Mouse (Mus musculus): Measurements from ENCODE around the gene Rbp3. TPM values are rescaled to one million over a fixed set of nuclear protein-coding genes. Genes with fewer than 3 reads are reported as not detected.
A peak's percentile ranks its signal among the peaks of the same experiment; 100 is the strongest.

Gene Rbp3
- polyA plus RNA-seq, 1 experiment from 2014 or later: 0.12 TPM

GRCm38 (mm10) chr14:33958186-33958585, 4.4 kb downstream of the Rbp3 start:
- H3K9me3 ChIP-seq (ENCODE audit: control insufficient read depth, low read length): no peaks in the 10 kb centered on the region
- no peak overlapping the region for H3K4me3 ChIP-seq (ENCODE audit: low read depth, low read length)
- H3K4me1 ChIP-seq (replicated peaks; ENCODE audit: control insufficient read depth, insufficient read depth, low read length): no peaks in the 10 kb centered on the region
- no peaks in the 10 kb centered on the region for H3K36me3 ChIP-seq (ENCODE audit: control insufficient read depth, insufficient read depth, low read length)
- DNase-seq (ENCODE audit: low spot score) (no peak), ATAC-seq (replicated peaks; ENCODE audit: low FRiP score) (no peak)
- no peak overlapping the region for H3K27ac ChIP-seq (ENCODE audit: low read depth, low read length)
- no peaks in the 10 kb centered on the region for H3K27me3 ChIP-seq (replicated peaks; ENCODE audit: control insufficient read depth, insufficient read depth, low read length)
- H3K9ac ChIP-seq (ENCODE audit: low read depth, low read length): no peak overlapping the region
- WGBS: 76% methylated on average over 4 of the region's 4 CpGs
- H3K4me2 ChIP-seq: no peak overlapping the region

- Histone ChIP-seq H3K9me3 (ENCODE audit: control insufficient read depth, low read length) (no peaks in the 10 kb centered on the region), H3K4me1 (replicated peaks; ENCODE audit: control insufficient read depth, insufficient read depth, low read length) (no peaks in the 10 kb centered on the region), H3K4me2 (no peak overlapping the region), H3K4me3 (ENCODE audit: low read depth, low read length) (no peak overlapping the region), H3K36me3 (ENCODE audit: control insufficient read depth, insufficient read depth, low read length) (no peaks in the 10 kb centered on the region), H3K27ac (ENCODE audit: low read depth, low read length) (no peak overlapping the region), H3K27me3 (replicated peaks; ENCODE audit: control insufficient read depth, insufficient read depth, low read length) (no peaks in the 10 kb centered on the region), H3K9ac (ENCODE audit: low read depth, low read length) (no peak overlapping the region)
- DNase-seq (ENCODE audit: low spot score): no peak
- ATAC-seq (replicated peaks; ENCODE audit: low FRiP score): no peak
- 38% methylated on average over 3 of the region's 3 CpGs for WGBS
Measured at GRCm38 (mm10) chr14:33958841-33959240, 5.0 kb downstream of the Rbp3 start.

- no peak overlapping the region for H3K4me3 ChIP-seq (ENCODE audit: low read depth, low read length)
- 10% methylated on average over 9 of the region's 9 CpGs for WGBS
- no peak for DNase-seq (ENCODE audit: low spot score)
Measured at GRCm38 (mm10) chr14:33959341-33959740, 5.5 kb downstream of the Rbp3 start.

GRCm38 (mm10) chr14:33965675-33966074, 11.9 kb downstream of the Rbp3 start:
- ATAC-seq (replicated peaks; ENCODE audit: low FRiP score): no peak
- no peak overlapping the region for H3K27ac ChIP-seq (ENCODE audit: low read depth, low read length)
- no peaks in the 10 kb centered on the region for H3K9me3 ChIP-seq (ENCODE audit: control insufficient read depth, low read length)
- no peaks in the 10 kb centered on the region for H3K36me3 ChIP-seq (ENCODE audit: control insufficient read depth, insufficient read depth, low read length)
- no peak overlapping the region for H3K9ac ChIP-seq (ENCODE audit: low read depth, low read length)
- no peak overlapping the region for H3K4me2 ChIP-seq
- no peaks in the 10 kb centered on the region for H3K27me3 ChIP-seq (replicated peaks; ENCODE audit: control insufficient read depth, insufficient read depth, low read length)
- DNase-seq (ENCODE audit: low spot score): no peak
- H3K4me1 ChIP-seq (replicated peaks; ENCODE audit: control insufficient read depth, insufficient read depth, low read length): no peaks in the 10 kb centered on the region
- no peak overlapping the region for H3K4me3 ChIP-seq (ENCODE audit: low read depth, low read length)
- WGBS: 56% methylated on average over 7 of the region's 7 CpGs

More at GRCm38 (mm10) chr14:33959341-33959740, 5.5 kb downstream of the Rbp3 start:
- Histone ChIP-seq H3K27me3 (replicated peaks; ENCODE audit: control insufficient read depth, insufficient read depth, low read length) (no peaks in the 10 kb centered on the region), H3K9me3 (ENCODE audit: control insufficient read depth, low read length) (no peaks in the 10 kb centered on the region), H3K36me3 (ENCODE audit: control insufficient read depth, insufficient read depth, low read length) (no peaks in the 10 kb centered on the region), H3K4me1 (replicated peaks; ENCODE audit: control insufficient read depth, insufficient read depth, low read length) (no peaks in the 10 kb centered on the region), H3K27ac (ENCODE audit: low read depth, low read length) (no peak overlapping the region), H3K9ac (ENCODE audit: low read depth, low read length) (no peak overlapping the region), H3K4me2 (no peak overlapping the region)
- ATAC-seq (replicated peaks; ENCODE audit: low FRiP score): no peak

GRCm38 (mm10) chr14:33972679-33973078, 18.9 kb downstream of the Rbp3 start:
- Histone ChIP-seq H3K9me3 (ENCODE audit: control insufficient read depth, low read length) (no peaks in the 10 kb centered on the region), H3K4me2 (no peak overlapping the region), H3K27me3 (replicated peaks; ENCODE audit: control insufficient read depth, insufficient read depth, low read length) (peaks cover 2% of the 10 kb centered on the region; the same call in 1 of the 2 replicates), H3K4me3 (ENCODE audit: low read depth, low read length) (no peak overlapping the region), H3K36me3 (ENCODE audit: control insufficient read depth, insufficient read depth, low read length) (no peaks in the 10 kb centered on the region), H3K9ac (ENCODE audit: low read depth, low read length) (no peak overlapping the region), H3K4me1 (replicated peaks; ENCODE audit: control insufficient read depth, insufficient read depth, low read length) (no peaks in the 10 kb centered on the region), H3K27ac (ENCODE audit: low read depth, low read length) (no peak overlapping the region)
- no peak for ATAC-seq (replicated peaks; ENCODE audit: low FRiP score)
- DNase-seq (ENCODE audit: low spot score): no peak
- WGBS: 47% methylated on average over 7 of the region's 7 CpGs

GRCm38 (mm10) chr14:33974752-33975151, 20.9 kb downstream of the Rbp3 start:
- Histone ChIP-seq H3K27ac (ENCODE audit: low read depth, low read length) (no peak overlapping the region), H3K27me3 (replicated peaks; ENCODE audit: control insufficient read depth, insufficient read depth, low read length) (peaks cover 14% of the 10 kb centered on the region), H3K36me3 (ENCODE audit: control insufficient read depth, insufficient read depth, low read length) (no peaks in the 10 kb centered on the region), H3K9me3 (ENCODE audit: control insufficient read depth, low read length) (no peaks in the 10 kb centered on the region), H3K9ac (ENCODE audit: low read depth, low read length) (no peak overlapping the region), H3K4me3 (ENCODE audit: low read depth, low read length) (no peak overlapping the region), H3K4me2 (no peak overlapping the region), H3K4me1 (replicated peaks; ENCODE audit: control insufficient read depth, insufficient read depth, low read length) (no peaks in the 10 kb centered on the region)
- DNase-seq (ENCODE audit: low spot score) (no peak), ATAC-seq (replicated peaks; ENCODE audit: low FRiP score) (no peak)
- WGBS: 71% methylated on average over 5 of the region's 5 CpGs

- H3K4me2 ChIP-seq: no peak overlapping the region
- no peak for DNase-seq (ENCODE audit: low spot score)
- H3K4me3 ChIP-seq (ENCODE audit: low read depth, low read length): no peak overlapping the region
- ATAC-seq (replicated peaks; ENCODE audit: low FRiP score): no peak
- no peaks in the 10 kb centered on the region for H3K9me3 ChIP-seq (ENCODE audit: control insufficient read depth, low read length)
- WGBS: 51% methylated on average over 7 of the region's 7 CpGs
- H3K9ac ChIP-seq (ENCODE audit: low read depth, low read length): no peak overlapping the region
- H3K27me3 ChIP-seq (replicated peaks; ENCODE audit: control insufficient read depth, insufficient read depth, low read length): peaks cover 14% of the 10 kb centered on the region
- no peaks in the 10 kb centered on the region for H3K36me3 ChIP-seq (ENCODE audit: control insufficient read depth, insufficient read depth, low read length)
- no peaks in the 10 kb centered on the region for H3K4me1 ChIP-seq (replicated peaks; ENCODE audit: control insufficient read depth, insufficient read depth, low read length)
- no peak overlapping the region for H3K27ac ChIP-seq (ENCODE audit: low read depth, low read length)
Measured at GRCm38 (mm10) chr14:33977748-33978147, 23.9 kb downstream of the Rbp3 start.

GRCm38 (mm10) chr14:33978604-33979059, 24.8 kb downstream of the Rbp3 start, which contains the start of gene Zfp488:
TSS of gene Zfp488 (minus strand) at chr14:33978764.
- no peak within 1 kb of the TSS for H3K9ac ChIP-seq (ENCODE audit: low read depth, low read length)
- H3K4me1 ChIP-seq (replicated peaks; ENCODE audit: control insufficient read depth, insufficient read depth, low read length): no peaks in the 10 kb centered on the region
- DNase-seq (ENCODE audit: low spot score) (peak; percentile 38), ATAC-seq (replicated peaks; ENCODE audit: low FRiP score) (no peak)
- 4% methylated on average over 25 of the region's 25 CpGs for WGBS
- peaks cover 14% of the 10 kb centered on the region for H3K27me3 ChIP-seq (replicated peaks; ENCODE audit: control insufficient read depth, insufficient read depth, low read length)
- no peaks in the 10 kb centered on the region for H3K36me3 ChIP-seq (ENCODE audit: control insufficient read depth, insufficient read depth, low read length)
- peak within 1 kb of the TSS; percentile 56 for H3K4me2 ChIP-seq
- H3K27ac ChIP-seq (ENCODE audit: low read depth, low read length): no peak within 1 kb of the TSS
- H3K4me3 ChIP-seq (ENCODE audit: low read depth, low read length): peak within 1 kb of the TSS; percentile 30
- no peaks in the 10 kb centered on the region for H3K9me3 ChIP-seq (ENCODE audit: control insufficient read depth, low read length)

- H3K27me3 ChIP-seq (replicated peaks; ENCODE audit: control insufficient read depth, insufficient read depth, low read length): no peaks in the 10 kb centered on the region
- no peaks in the 10 kb centered on the region for H3K9me3 ChIP-seq (ENCODE audit: control insufficient read depth, low read length)
- H3K4me3 ChIP-seq (ENCODE audit: low read depth, low read length): no peak overlapping the region
- H3K27ac ChIP-seq (ENCODE audit: low read depth, low read length): no peak overlapping the region
- no peak for ATAC-seq (replicated peaks; ENCODE audit: low FRiP score)
- WGBS: 63% methylated on average over 3 of the region's 3 CpGs
- DNase-seq (ENCODE audit: low spot score): peak; percentile 3
- no peak overlapping the region for H3K9ac ChIP-seq (ENCODE audit: low read depth, low read length)
- H3K4me2 ChIP-seq: no peak overlapping the region
- no peaks in the 10 kb centered on the region for H3K36me3 ChIP-seq (ENCODE audit: control insufficient read depth, insufficient read depth, low read length)
- no peaks in the 10 kb centered on the region for H3K4me1 ChIP-seq (replicated peaks; ENCODE audit: control insufficient read depth, insufficient read depth, low read length)
Measured at GRCm38 (mm10) chr14:33989201-33989600, 35.4 kb downstream of the Rbp3 start.
